Mouse (Mus musculus) cerebellum, adult 2 months (tissue): Measurements from ENCODE around the gene Trpm2.

Experiments used
- CTCF ChIP-seq: fragments of 200-500 bp; IDR thresholded peaks from 2 replicates; pipeline ENCODE4 v1.5.1; 2011; ENCODE audit warnings: low read depth, mild to moderate bottlenecking, control low read depth, low read length, moderate library complexity, borderline replicate concordance; ENCODE audit not compliant: insufficient read depth
- POLR2A ChIP-seq: fragments of 200-500 bp; IDR thresholded peaks from 2 replicates; pipeline ENCODE4 v1.6.1; 2011; ENCODE audit warnings: low read length, control low read depth, borderline replicate concordance; ENCODE audit not compliant: insufficient read depth

DNA sequence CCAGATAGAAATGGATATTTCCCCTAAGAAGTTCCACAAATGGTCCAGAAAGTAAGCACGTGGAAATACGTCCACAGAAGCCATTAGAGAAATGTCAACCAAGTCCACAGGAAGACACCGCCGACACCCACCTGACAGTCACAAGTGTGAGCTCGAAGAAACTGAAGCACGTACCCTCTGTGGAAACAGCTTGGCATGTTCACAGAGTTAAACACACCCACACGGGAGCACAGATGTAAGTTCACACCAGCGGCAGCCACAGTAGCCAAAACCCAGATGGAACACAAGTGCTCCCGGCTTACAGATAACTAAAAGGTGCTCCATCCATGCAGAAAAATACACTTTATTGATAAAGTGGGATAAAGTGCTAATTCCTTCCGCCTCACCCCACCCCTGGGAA lies 43.0 kb downstream of the Trpm2 start:
- TF ChIP-seq POLR2A: no peak
- TF ChIP-seq CTCF: no peak
